Mouse (Mus musculus): ENCODE data around the gene Sucla2. TPM values are rescaled to one million over a fixed set of nuclear protein-coding genes. Genes with fewer than 3 reads are reported as not detected.

The Sucla2 gene
- total RNA-seq (2012; rRNA removed) (51.9 and 58.5 TPM in 2 replicates), total RNA-seq (2014; rRNA removed) (98.4 and 109 TPM in 2 replicates), polyA plus RNA-seq (2012; ENCODE audit: insufficient read length, low read depth) (60.3 and 79.3 TPM in 2 replicates)

DNA sequence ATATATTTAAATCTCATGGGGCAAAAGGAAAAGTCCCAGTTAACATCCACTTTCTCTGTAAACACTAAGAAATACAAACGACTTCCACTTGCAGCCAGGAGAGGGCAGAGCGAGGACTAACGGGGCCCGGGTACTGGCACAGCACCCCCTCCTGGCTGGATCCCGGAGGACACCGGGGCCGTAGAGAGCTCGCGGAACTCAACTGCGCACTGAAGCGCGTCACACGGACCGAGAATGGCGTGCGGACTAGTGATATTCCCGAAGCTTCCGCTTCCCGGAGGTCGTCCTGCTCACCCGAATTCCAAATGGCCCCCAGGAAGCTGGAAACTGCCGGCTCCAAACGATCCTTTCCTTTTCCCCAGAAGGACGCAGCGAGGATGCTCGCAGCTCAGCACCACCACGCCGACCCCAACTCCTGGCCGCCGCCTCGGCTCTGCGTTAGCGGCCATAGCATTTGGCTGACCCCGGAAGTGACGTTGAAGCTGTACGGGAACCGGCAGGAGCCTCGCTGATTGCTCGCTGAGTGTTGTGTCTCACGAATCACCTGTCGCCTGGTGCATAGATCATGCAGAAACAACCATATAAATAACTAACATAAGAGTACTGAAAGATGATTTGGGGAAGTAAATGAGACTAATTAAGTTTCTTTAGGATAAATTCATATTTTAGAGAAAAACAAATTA is at the start of gene Sucla2:
TSS of gene Sucla2 (plus strand) at position 554 of the 683 bp plus-strand sequence.
- TF ChIP-seq GABPA (IDR thresholded peaks at IDR 0.05; ENCODE audit: insufficient replicate concordance, low read depth, low read length): no peak; the same call in 1 of the 2 replicates
- TF ChIP-seq USF1 (IDR thresholded peaks at IDR 0.05; ENCODE audit: low read depth, low read length): no peak
- no peak for TF ChIP-seq POLR2AphosphoS2 (IDR thresholded peaks at IDR 0.05; ENCODE audit: low read depth, low read length)
- TF ChIP-seq MAFK (IDR thresholded peaks at IDR 0.05; ENCODE audit: insufficient replicate concordance, low read length): no peak
- TF ChIP-seq MYC (IDR thresholded peaks at IDR 0.05; ENCODE audit: low read depth, low read length): 0 out of 2 replicates have a peak, but pooled peaks have one; percentile 58
- TF ChIP-seq NRF1 (IDR thresholded peaks at IDR 0.05; ENCODE audit: low read depth, low read length): peak; percentile 65; the same call in 1 of the 2 replicates
- TF ChIP-seq CHD2 (IDR thresholded peaks at IDR 0.05; ENCODE audit: low read length): peak; percentile 79; the same call in 1 of the 2 replicates
- peak; percentile 41; the same call in 1 of the 2 replicates for TF ChIP-seq ZMIZ1 (IDR thresholded peaks at IDR 0.05; ENCODE audit: low read depth, low read length)
- peak; percentile 85 for TF ChIP-seq SIN3A (IDR thresholded peaks at IDR 0.05; ENCODE audit: low read length)
- TF ChIP-seq RAD21 (IDR thresholded peaks at IDR 0.05; ENCODE audit: low read depth, low read length): peak; percentile 60
- TF ChIP-seq ZKSCAN1 (IDR thresholded peaks at IDR 0.05; ENCODE audit: borderline replicate concordance, low read depth, low read length): no peak
- TF ChIP-seq EP300 (IDR thresholded peaks at IDR 0.05; ENCODE audit: low read length): 0 out of 2 replicates have a peak, but pooled peaks have one; percentile 7
- TF ChIP-seq CTCF (conservative IDR thresholded peaks at IDR 0.05 in 1 of 2, IDR thresholded peaks at IDR 0.05 in 1 of 2; ENCODE audit: low read depth in 2 of 2, low read length in 2 of 2): peak; percentile 70 to 100
- TF ChIP-seq MXI1 (IDR thresholded peaks at IDR 0.05; ENCODE audit: low read depth, low read length): peak; percentile 75; the same call in 1 of the 2 replicates
- TF ChIP-seq MEF2A (IDR thresholded peaks at IDR 0.05; ENCODE audit: borderline replicate concordance, low read depth, low read length): peak; percentile 83
- TF ChIP-seq CHD1 (IDR thresholded peaks at IDR 0.05; ENCODE audit: low read depth, low read length): no peak; the same call in 1 of the 2 replicates
- TF ChIP-seq MAX (IDR thresholded peaks at IDR 0.05; ENCODE audit: low read length): peak; percentile 53
- TF ChIP-seq TBP (conservative IDR thresholded peaks at IDR 0.05; ENCODE audit: low read depth, low read length): no peak
- TF ChIP-seq UBTF (IDR thresholded peaks at IDR 0.05; ENCODE audit: low read depth, low read length): no peak
- no peak for TF ChIP-seq USF2 (conservative IDR thresholded peaks at IDR 0.05; ENCODE audit: low read depth, low read length)
- peak; percentile 79 for TF ChIP-seq TCF12 (IDR thresholded peaks at IDR 0.05; ENCODE audit: low read depth, low read length)
- peak; percentile 60 for TF ChIP-seq POLR2A (IDR thresholded peaks at IDR 0.05; ENCODE audit: low read depth, low read length)
- peak; percentile 78; the same call in 1 of the 2 replicates for TF ChIP-seq IRF4 (IDR thresholded peaks at IDR 0.05; ENCODE audit: low read depth, low read length)
- TF ChIP-seq PAX5 (IDR thresholded peaks at IDR 0.05; ENCODE audit: low read length): no peak
- TF ChIP-seq BHLHE40 (IDR thresholded peaks at IDR 0.05; ENCODE audit: low read depth, low read length): no peak
- TF ChIP-seq JUND (conservative IDR thresholded peaks at IDR 0.05; ENCODE audit: low read depth, low read length): no peak
- peak; percentile 87; the same call in 1 of the 2 replicates for TF ChIP-seq KAT2A (IDR thresholded peaks at IDR 0.05; ENCODE audit: insufficient replicate concordance, low read length)
- TF ChIP-seq JUN (IDR thresholded peaks at IDR 0.05; ENCODE audit: insufficient read depth, low read depth, low read length): no peak
- no peak for TF ChIP-seq ETS1 (conservative IDR thresholded peaks at IDR 0.05; ENCODE audit: low read depth, low read length)
- peak; percentile 88 for TF ChIP-seq ELF1 (IDR thresholded peaks at IDR 0.05; ENCODE audit: low read depth, low read length)
- TF ChIP-seq E2F4 (IDR thresholded peaks at IDR 0.05; ENCODE audit: insufficient replicate concordance, low read depth, low read length): no peak
- peak; percentile 87 for TF ChIP-seq SMC3 (IDR thresholded peaks at IDR 0.05; ENCODE audit: low read depth, low read length)
- peak; percentile 84 for TF ChIP-seq NELFE (IDR thresholded peaks at IDR 0.05; ENCODE audit: low read depth, low read length)
- TF ChIP-seq RCOR1 (conservative IDR thresholded peaks at IDR 0.05; ENCODE audit: low read depth, low read length): 0 out of 2 replicates have a peak, but pooled peaks have one; percentile 47
- TF ChIP-seq HCFC1 (IDR thresholded peaks at IDR 0.05; ENCODE audit: low read depth, low read length): peak; percentile 93
- TF ChIP-seq MAZ (IDR thresholded peaks at IDR 0.05; ENCODE audit: low read depth, low read length): 0 out of 2 replicates have a peak, but pooled peaks have one; percentile 60
- peak; percentile 60; the same call in 1 of the 2 replicates for TF ChIP-seq ZNF384 (IDR thresholded peaks at IDR 0.05; ENCODE audit: low read depth, low read length)
- no peak for TF ChIP-seq ZC3H11A (IDR thresholded peaks at IDR 0.05; ENCODE audit: low read depth, low read length)
- Histone ChIP-seq H3K27me3 (replicated peaks) (no peaks in the 10 kb centered on the region), H3K4me2 (ENCODE audit: insufficient read depth, low read depth, poor library complexity, severe bottlenecking) (peak within 1 kb of the TSS; percentile 67), H3K4me3 (replicated peaks in 1 of 3; ENCODE audit: low read depth in 2 of 3, low read length in 2 of 3, poor library complexity in 1 of 3) (peak within 1 kb of the TSS; percentile 48 to 77 (median 50)), H3K9ac (ENCODE audit: insufficient read depth, low read depth) (peak within 1 kb of the TSS; percentile 80), H3K27ac (ENCODE audit: insufficient read depth, low read depth) (peak within 1 kb of the TSS; percentile 66), H3K9me3 (replicated peaks; ENCODE audit: low read length) (no peaks in the 10 kb centered on the region), H3K4me1 (ENCODE audit: control insufficient read depth in 1 of 2, insufficient read depth in 2 of 2) (peaks cover 3 to 15% of the 10 kb centered on the region in 2 experiments; a peak in 2 of 4 replicates), H3K79me2 (replicated peaks; ENCODE audit: control insufficient read depth, extremely low read depth, insufficient read depth, poor library complexity, severe bottlenecking) (no peaks in the 10 kb centered on the region), H3K36me3 (replicated peaks in 1 of 2; ENCODE audit: control insufficient read depth in 1 of 2, insufficient read depth in 1 of 2, low read length in 1 of 2) (no peaks in the 10 kb centered on the region)
- dilution Hi-C loops (cut with MboI; ENCODE audit: extremely low pct_ligation_motif_present, extremely low pct_unique_long_range_greater_than_20kb, low sequenced_read_pairs) (no loop called here), in situ Hi-C loops (cut with MboI; ENCODE audit: low pct_ligation_motif_present, low pct_unique_long_range_greater_than_20kb, low sequenced_read_pairs) (no loop called here)
- DNase-seq (ENCODE audit: extremely low read depth): peak; percentile 95
